Mouse (Mus musculus) monocyte, adult 2 months (primary cell): ENCODE measurements at regions not wholly inside any gene's neighbourhood (a gene's known extent, or its start where the extent isn't known, plus 50 kb on each side); places are given as distances from the start of the nearest gene placed in this dataset.

ENCODE experiments used
- DNase-seq, 2 experiments: peaks; one replicate each; pipeline ENCODE4 v3.0.0; 2022; ENCODE audit warnings: low spot score in 2 of 2, low read depth in 1 of 2

- no peak for DNase-seq
Measured at GRCm38 (mm10) chr3:120761681-120762080, 409.8 kb downstream of the Rwdd3 start.

GRCm38 (mm10) chr3:120761223-120761622, 410.3 kb downstream of the Rwdd3 start:
- no peak for DNase-seq

- DNase-seq, result no peak
Measured at GRCm38 (mm10) chr3:120748513-120748912, 423.0 kb downstream of the Rwdd3 start.

- DNase-seq, result no peak
Measured at GRCm38 (mm10) chr3:120747678-120748077, 423.8 kb downstream of the Rwdd3 start.

- DNase-seq, result no peak
Measured at GRCm38 (mm10) chr3:120733332-120733731, 438.2 kb downstream of the Rwdd3 start.

- DNase-seq, result no peak
Measured at GRCm38 (mm10) chr3:120732391-120732790, 439.1 kb downstream of the Rwdd3 start.

- DNase-seq, result no peak
Measured at GRCm38 (mm10) chr3:120731287-120731686, 440.2 kb downstream of the Rwdd3 start.

GRCm38 (mm10) chr3:120730225-120730624, 441.3 kb downstream of the Rwdd3 start:
- no peak for DNase-seq

- DNase-seq, result no peak
Measured at GRCm38 (mm10) chr3:120729671-120730070, 441.8 kb downstream of the Rwdd3 start.

GRCm38 (mm10) chr3:120685227-120685626, 486.3 kb downstream of the Rwdd3 start:
- DNase-seq, result no peak

GRCm38 (mm10) chr3:120675906-120676305, 495.6 kb downstream of the Rwdd3 start:
- DNase-seq, result no peak

GRCm38 (mm10) chr3:120668654-120669053, 502.8 kb downstream of the Rwdd3 start:
- DNase-seq, result no peak

GRCm38 (mm10) chr3:120662521-120662920, 509.0 kb downstream of the Rwdd3 start:
- no peak for DNase-seq

GRCm38 (mm10) chr3:120660776-120661175, 510.7 kb downstream of the Rwdd3 start:
- DNase-seq, result no peak

- DNase-seq, result no peak
Measured at GRCm38 (mm10) chr3:120649047-120649868, 522.2 kb downstream of the Rwdd3 start.

GRCm38 (mm10) chr3:120648391-120648790, 523.1 kb downstream of the Rwdd3 start:
- DNase-seq, result no peak

- DNase-seq, result no peak
Measured at GRCm38 (mm10) chr3:120636669-120637305, 534.7 kb downstream of the Rwdd3 start.

GRCm38 (mm10) chr3:120618358-120618757, 553.1 kb downstream of the Rwdd3 start:
- no peak for DNase-seq

GRCm38 (mm10) chr3:120594226-120594625, 577.3 kb downstream of the Rwdd3 start:
- DNase-seq, result no peak

- no peak for DNase-seq
Measured at GRCm38 (mm10) chr3:120591183-120591582, 580.3 kb downstream of the Rwdd3 start.

- DNase-seq, result no peak
Measured at GRCm38 (mm10) chr3:120570806-120571425, 600.6 kb downstream of the Rwdd3 start.
